Comparison of ENCODE assay signal across 26 mouse cellular contexts in the genomic region with DNA sequence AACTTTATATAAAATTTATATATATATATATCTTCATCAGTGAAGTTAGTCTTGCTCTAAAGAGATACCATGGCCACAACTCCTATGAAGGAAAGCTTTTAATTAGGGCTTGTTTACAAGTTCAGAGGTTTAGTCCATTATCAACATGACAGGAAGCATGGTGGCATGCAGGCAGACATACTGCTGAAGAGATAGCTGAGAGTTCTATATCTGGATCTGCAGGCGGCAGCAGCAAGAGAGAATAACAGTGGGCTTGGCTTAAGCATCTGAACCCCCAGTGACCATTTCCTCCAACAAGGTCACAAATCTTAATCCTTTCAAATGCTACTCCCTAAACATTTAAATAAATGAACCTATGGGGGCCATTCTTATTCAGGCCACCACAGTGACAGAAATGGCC.
"Had no signal": no experiment of that assay in that cellular context is flagged by ENCODE, and none has a peak within 500 bp of the region (broad histone marks: within the 10 kb centered on the region; RNA-seq: fewer than 3 reads in every experiment).

No protein-coding gene starts in this region.

- DNase-seq: gastrocnemius, adult 2 months; gastrocnemius, postnatal 10 days; gastrocnemius, postnatal 25 days; heart, adult 18-20 months; heart, postnatal 10 days; heart, postnatal 4 days; kidney, adult 18-20 months; kidney, adult 8-10 months; kidney, postnatal 10 days; kidney, postnatal 25 days; kidney, postnatal 4 days; left cerebral cortex, postnatal 4 days; liver, embryonic 13.5 days had no signal

- H3K4me2 ChIP-seq: heart, embryonic 12.5 days; hindbrain, embryonic 12.5 days; hindbrain, embryonic 14.5 days; intestine, embryonic 15.5 days; limb, embryonic 13.5 days; limb, embryonic 15.5 days; liver, embryonic 13.5 days had no signal

- H3K4me1 ChIP-seq: heart, embryonic 10.5 days; heart, embryonic 12.5 days; hindbrain, embryonic 10.5 days; hindbrain, embryonic 12.5 days; intestine, embryonic 15.5 days; limb, embryonic 13.5 days; limb, embryonic 15.5 days; liver, embryonic 13.5 days had no signal

- H3K27ac ChIP-seq: gastrocnemius, adult 2 months; heart, embryonic 10.5 days; hindbrain, embryonic 10.5 days; hindbrain, embryonic 12.5 days; hindbrain, embryonic 14.5 days; intestine, embryonic 15.5 days; layer of hippocampus, adult 2 months; left cerebral cortex, adult 2 months; limb, embryonic 13.5 days; limb, embryonic 15.5 days; liver, embryonic 13.5 days had no signal

- H3K9me3 ChIP-seq: heart, embryonic 10.5 days; heart, embryonic 12.5 days; hindbrain, embryonic 10.5 days; hindbrain, embryonic 12.5 days; intestine, embryonic 15.5 days; limb, embryonic 13.5 days; limb, embryonic 15.5 days; liver, embryonic 13.5 days had no signal

- H3K4me3 ChIP-seq: gastrocnemius, adult 2 months; heart, embryonic 10.5 days; heart, embryonic 12.5 days; hindbrain, embryonic 10.5 days; hindbrain, embryonic 12.5 days; intestine, embryonic 15.5 days; layer of hippocampus, adult 2 months; left cerebral cortex, adult 2 months; limb, embryonic 13.5 days; limb, embryonic 15.5 days; liver, embryonic 13.5 days had no signal

- H3K27me3 ChIP-seq: heart, embryonic 12.5 days; hindbrain, embryonic 12.5 days; intestine, embryonic 15.5 days; limb, embryonic 13.5 days; limb, embryonic 15.5 days; liver, embryonic 13.5 days had no signal

- H3K9ac ChIP-seq: heart, embryonic 12.5 days; hindbrain, embryonic 12.5 days; hindbrain, embryonic 14.5 days; intestine, embryonic 15.5 days; limb, embryonic 13.5 days; limb, embryonic 15.5 days; liver, embryonic 13.5 days had no signal

- ATAC-seq: hindbrain, embryonic 16.5 days; inflammation-experienced regulatory T-cells, adult 6 months; intestine, embryonic 15.5 days; intestine, postnatal 0 days had no signal
